Mouse (Mus musculus): Measurements from ENCODE around the gene Shc1. TPM values are rescaled to one million over a fixed set of nuclear protein-coding genes. Genes with fewer than 3 reads are reported as not detected.
A peak's percentile ranks its signal among the peaks of the same experiment; 100 is the strongest.

Shc1 gene
- total and polyA plus RNA-seq, 2 experiments from 2014 or later: 13.9 to 29.6 TPM

GRCm38 (mm10) chr3:89394894-89395256 is 23.4 kb upstream of the Shc1 start:
- Histone ChIP-seq H3K36me3 (ENCODE audit: insufficient read depth, low read length) (no peaks in the 10 kb centered on the region), H3K4me2 (ENCODE audit: low read depth, low read length) (peak overlapping the region; percentile 100), H3K27ac (peak overlapping the region; percentile 77; the same call in 1 of the 2 replicates), H3K27me3 (ENCODE audit: insufficient read depth, low read length) (no peaks in the 10 kb centered on the region), H3K9me3 (ENCODE audit: low read length) (no peaks in the 10 kb centered on the region), H3K9ac (replicated peaks; ENCODE audit: low read length) (peak overlapping the region; percentile 47; the same call in 1 of the 2 replicates), H3K4me3 (ENCODE audit: low read length) (peak overlapping the region; percentile 48), H3K4me1 (ENCODE audit: insufficient read depth, low read length) (peaks cover 41% of the 10 kb centered on the region)
- ATAC-seq (peak; percentile 35), DNase-seq (ENCODE audit: low spot score) (peak; percentile 89)
- no peak for TF ChIP-seq CTCF (IDR thresholded peaks at IDR 0.05; ENCODE audit: low read depth)
- 0% methylated on average over 12 of the region's 12 CpGs for WGBS

- no peaks in the 10 kb centered on the region for H3K36me3 ChIP-seq (ENCODE audit: insufficient read depth, low read length)
- H3K27me3 ChIP-seq (ENCODE audit: insufficient read depth, low read length): no peaks in the 10 kb centered on the region
- TF ChIP-seq CTCF (IDR thresholded peaks at IDR 0.05; ENCODE audit: low read depth): no peak
- no peak overlapping the region for H3K27ac ChIP-seq
- WGBS: 2% methylated on average over 10 of the region's 10 CpGs
- no peaks in the 10 kb centered on the region for H3K9me3 ChIP-seq (ENCODE audit: low read length)
- DNase-seq (ENCODE audit: low spot score): no peak
- peaks cover 41% of the 10 kb centered on the region for H3K4me1 ChIP-seq (ENCODE audit: insufficient read depth, low read length)
- ATAC-seq: no peak
- H3K4me3 ChIP-seq (ENCODE audit: low read length): peak overlapping the region; percentile 48
- peak overlapping the region; percentile 100 for H3K4me2 ChIP-seq (ENCODE audit: low read depth, low read length)
- no peak overlapping the region for H3K9ac ChIP-seq (replicated peaks; ENCODE audit: low read length)
Observed at GRCm38 (mm10) chr3:89395419-89395805, 22.8 kb upstream of the Shc1 start.

GRCm38 (mm10) chr3:89395806-89396653 is 22.2 kb upstream of the Shc1 start:
- Histone ChIP-seq H3K9ac (replicated peaks; ENCODE audit: low read length) (peak overlapping the region; percentile 37; the same call in 1 of the 2 replicates), H3K27me3 (ENCODE audit: insufficient read depth, low read length) (no peaks in the 10 kb centered on the region), H3K4me1 (ENCODE audit: insufficient read depth, low read length) (peaks cover 35% of the 10 kb centered on the region), H3K4me3 (ENCODE audit: low read length) (peak overlapping the region; percentile 48), H3K4me2 (ENCODE audit: low read depth, low read length) (peak overlapping the region; percentile 100), H3K9me3 (ENCODE audit: low read length) (no peaks in the 10 kb centered on the region), H3K36me3 (ENCODE audit: insufficient read depth, low read length) (no peaks in the 10 kb centered on the region), H3K27ac (no peak overlapping the region)
- ATAC-seq (no peak), DNase-seq (ENCODE audit: low spot score) (peak; percentile 82)
- WGBS: under 1% methylated on average over 41 of the region's 44 CpGs
- TF ChIP-seq CTCF (IDR thresholded peaks at IDR 0.05; ENCODE audit: low read depth): peak; percentile 91

GRCm38 (mm10) chr3:89396654-89397005 is 21.6 kb upstream of the Shc1 start:
- no peak for TF ChIP-seq CTCF (IDR thresholded peaks at IDR 0.05; ENCODE audit: low read depth)
- Histone ChIP-seq H3K27ac (no peak overlapping the region), H3K4me2 (ENCODE audit: low read depth, low read length) (peak overlapping the region; percentile 100), H3K9ac (replicated peaks; ENCODE audit: low read length) (peak overlapping the region; percentile 37; the same call in 1 of the 2 replicates), H3K4me3 (ENCODE audit: low read length) (peak overlapping the region; percentile 48), H3K4me1 (ENCODE audit: insufficient read depth, low read length) (peaks cover 30% of the 10 kb centered on the region), H3K9me3 (ENCODE audit: low read length) (no peaks in the 10 kb centered on the region), H3K27me3 (ENCODE audit: insufficient read depth, low read length) (no peaks in the 10 kb centered on the region), H3K36me3 (ENCODE audit: insufficient read depth, low read length) (no peaks in the 10 kb centered on the region)
- under 1% methylated on average over 4 of the region's 4 CpGs for WGBS
- DNase-seq (ENCODE audit: low spot score) (no peak), ATAC-seq (no peak)

GRCm38 (mm10) chr3:89401329-89401728 is 16.9 kb upstream of the Shc1 start:
- no peak for DNase-seq (ENCODE audit: low spot score)
- no peak overlapping the region for H3K9ac ChIP-seq (replicated peaks; ENCODE audit: low read length)
- no peak overlapping the region for H3K4me3 ChIP-seq (ENCODE audit: low read length)
- H3K27ac ChIP-seq: no peak overlapping the region
- TF ChIP-seq CTCF (IDR thresholded peaks at IDR 0.05; ENCODE audit: low read depth): no peak
- H3K36me3 ChIP-seq (ENCODE audit: insufficient read depth, low read length): peaks cover 14% of the 10 kb centered on the region
- H3K4me1 ChIP-seq (ENCODE audit: insufficient read depth, low read length): peaks cover under 1% of the 10 kb centered on the region; the same call in 1 of the 2 replicates
- H3K27me3 ChIP-seq (ENCODE audit: insufficient read depth, low read length): no peaks in the 10 kb centered on the region
- H3K4me2 ChIP-seq (ENCODE audit: low read depth, low read length): no peak overlapping the region
- ATAC-seq: no peak
- H3K9me3 ChIP-seq (ENCODE audit: low read length): no peaks in the 10 kb centered on the region
- WGBS: 93% methylated on average over 7 of the region's 7 CpGs

- Histone ChIP-seq H3K4me3 (ENCODE audit: low read length) (no peak within 1 kb of the TSS), H3K9me3 (ENCODE audit: low read length) (no peaks in the 10 kb centered on the region), H3K27ac (no peak within 1 kb of the TSS), H3K27me3 (ENCODE audit: insufficient read depth, low read length) (no peaks in the 10 kb centered on the region), H3K4me1 (ENCODE audit: insufficient read depth, low read length) (no peaks in the 10 kb centered on the region), H3K9ac (replicated peaks; ENCODE audit: low read length) (no peak within 1 kb of the TSS), H3K36me3 (ENCODE audit: insufficient read depth, low read length) (peaks cover 14% of the 10 kb centered on the region), H3K4me2 (ENCODE audit: low read depth, low read length) (no peak within 1 kb of the TSS)
- TF ChIP-seq CTCF (IDR thresholded peaks at IDR 0.05; ENCODE audit: low read depth): no peak
- ATAC-seq (no peak), DNase-seq (ENCODE audit: low spot score) (no peak)
- WGBS: 62% methylated on average over 5 of the region's 5 CpGs
Observed at GRCm38 (mm10) chr3:89402693-89403092, 15.6 kb upstream of the Shc1 start, which contains the start of gene Lenep. Gene Lenep, minus strand, starts transcription at chr3:89402793.

- no peak overlapping the region for H3K4me3 ChIP-seq (ENCODE audit: low read length)
- no peak overlapping the region for H3K4me2 ChIP-seq (ENCODE audit: low read depth, low read length)
- WGBS: 91% methylated on average over 6 of the region's 6 CpGs
- no peak for TF ChIP-seq CTCF (IDR thresholded peaks at IDR 0.05; ENCODE audit: low read depth)
- H3K36me3 ChIP-seq (ENCODE audit: insufficient read depth, low read length): peaks cover 18% of the 10 kb centered on the region
- no peak for ATAC-seq
- DNase-seq (ENCODE audit: low spot score): no peak
- H3K27ac ChIP-seq: no peak overlapping the region
- H3K27me3 ChIP-seq (ENCODE audit: insufficient read depth, low read length): no peaks in the 10 kb centered on the region
- no peaks in the 10 kb centered on the region for H3K9me3 ChIP-seq (ENCODE audit: low read length)
- no peak overlapping the region for H3K9ac ChIP-seq (replicated peaks; ENCODE audit: low read length)
- H3K4me1 ChIP-seq (ENCODE audit: insufficient read depth, low read length): 0 out of 2 replicates have a peak, but pooled peaks cover 4% of the 10 kb centered on the region
Observed at GRCm38 (mm10) chr3:89406887-89407286, 11.4 kb upstream of the Shc1 start.
